Comparison of ENCODE assay signal across 24 mouse cellular contexts in genomic region chr12:40160777-40161176, GRCm38 (mm10). TPM values are rescaled to one million over a fixed set of nuclear protein-coding genes. Genes with fewer than 3 reads are reported as not detected.
DNase-seq lines count a peak whose midpoint lies in the region; ATAC-seq and TF ChIP-seq lines count a peak whose summit lies in the region.
"Had no signal": no experiment of that assay in that cellular context is flagged by ENCODE, and none has a peak within 500 bp of the region (broad histone marks: within the 10 kb centered on the region; RNA-seq: fewer than 3 reads in every experiment).

No protein-coding gene starts in this region.

- no peaks in the 10 kb centered on the region for H3K4me1 ChIP-seq in intestine, embryonic 15.5 days (replicated peaks)
- peaks cover 2% of the 10 kb centered on the region; the same call in 1 of the 2 replicates for H3K4me1 ChIP-seq in intestine, postnatal 0 days (replicated peaks; ENCODE audit: control insufficient read depth, insufficient read depth, low read length)
- H3K4me1 ChIP-seq: embryonic facial prominence, embryonic 10.5 days; embryonic facial prominence, embryonic 12.5 days; forebrain, embryonic 13.5 days; forebrain, embryonic 15.5 days had no signal

- peak; percentile 66 for ATAC-seq in intestine, embryonic 15.5 days
- ATAC-seq in intestine, postnatal 0 days: peak; percentile 72
- ATAC-seq in granulocyte monocyte progenitor cell, adult 5-6 weeks (replicated peaks; ENCODE audit: poor library complexity, severe bottlenecking): no peak
- ATAC-seq: activated CD4-positive, CD25-positive, alpha-beta regulatory T cell, adult 4 months; CD4-positive, CD25-positive, alpha-beta regulatory T cell, adult 4 months; forebrain, embryonic 13.5 days; forebrain, embryonic 15.5 days; Patski had no signal

- H3K27ac ChIP-seq in intestine, embryonic 15.5 days: no peak overlapping the region
- H3K27ac ChIP-seq in intestine, postnatal 0 days (ENCODE audit: low read depth, low read length): no peak overlapping the region
- H3K27ac ChIP-seq: embryonic facial prominence, embryonic 10.5 days; embryonic facial prominence, embryonic 12.5 days; forebrain, embryonic 13.5 days; forebrain, embryonic 15.5 days had no signal

- no peaks in the 10 kb centered on the region for H3K27me3 ChIP-seq in intestine, embryonic 15.5 days (replicated peaks)
- H3K27me3 ChIP-seq in intestine, postnatal 0 days (replicated peaks; ENCODE audit: control insufficient read depth, insufficient read depth, low read length): no peaks in the 10 kb centered on the region
- H3K27me3 ChIP-seq: CH12.LX; embryonic facial prominence, embryonic 12.5 days; forebrain, embryonic 13.5 days; forebrain, embryonic 15.5 days; Patski had no signal

- TF ChIP-seq CTCF in intestine, postnatal 0 days (IDR thresholded peaks at IDR 0.05; ENCODE audit: low read depth): no peak

- H3K9ac ChIP-seq in intestine, embryonic 15.5 days: no peak overlapping the region
- H3K9ac ChIP-seq in intestine, postnatal 0 days (ENCODE audit: low read depth, low read length): no peak overlapping the region
- H3K9ac ChIP-seq: embryonic facial prominence, embryonic 12.5 days; forebrain, embryonic 13.5 days; forebrain, embryonic 15.5 days had no signal

- no peak overlapping the region for H3K4me3 ChIP-seq in intestine, embryonic 15.5 days (replicated peaks)
- H3K4me3 ChIP-seq in intestine, postnatal 0 days (ENCODE audit: low read depth, low read length): no peak overlapping the region
- H3K4me3 ChIP-seq: embryonic facial prominence, embryonic 10.5 days; embryonic facial prominence, embryonic 12.5 days; forebrain, embryonic 13.5 days; forebrain, embryonic 15.5 days had no signal

- H3K36me3 ChIP-seq in intestine, embryonic 15.5 days: no peaks in the 10 kb centered on the region
- H3K36me3 ChIP-seq in intestine, postnatal 0 days (ENCODE audit: control insufficient read depth, insufficient read depth): no peaks in the 10 kb centered on the region
- H3K36me3 ChIP-seq: embryonic facial prominence, embryonic 10.5 days; embryonic facial prominence, embryonic 12.5 days; forebrain, embryonic 15.5 days; G1E had no signal

- no peaks in the 10 kb centered on the region for H3K9me3 ChIP-seq in intestine, embryonic 15.5 days
- H3K9me3 ChIP-seq in intestine, postnatal 0 days (ENCODE audit: control insufficient read depth): no peaks in the 10 kb centered on the region
- H3K9me3 ChIP-seq: embryonic facial prominence, embryonic 10.5 days; embryonic facial prominence, embryonic 12.5 days; forebrain, embryonic 13.5 days; forebrain, embryonic 15.5 days; G1E had no signal

- H3K4me2 ChIP-seq in intestine, embryonic 15.5 days (replicated peaks): no peak overlapping the region
- H3K4me2 ChIP-seq in intestine, postnatal 0 days (replicated peaks; ENCODE audit: low read depth): no peak overlapping the region
- H3K4me2 ChIP-seq: embryonic facial prominence, embryonic 12.5 days; forebrain, embryonic 13.5 days; forebrain, embryonic 15.5 days had no signal

- DNase-seq in heart, adult 11 months: peak; percentile 28
- DNase-seq in heart, postnatal 4 days: no peak
- DNase-seq: adrenal gland, adult 8-10 months; adrenal gland, postnatal 14 days; adrenal gland, postnatal 36 days; B cell, adult 2 months; cerebellum, adult 11-12 months; cerebellum, adult 2 months; cerebellum, adult 9-10 months; cerebellum, postnatal 10 days; cerebellum, postnatal 25 days had no signal

- WGBS in intestine, embryonic 15.5 days: 51% methylated on average over 2 of the region's 2 CpGs
- 44% methylated on average over 2 of the region's 2 CpGs for WGBS in intestine, postnatal 0 days

RNA-seq across cellular contexts. Expression of gene Scin, which starts 26.7 kb away (rescaled TPM):
- total RNA-seq in heart, postnatal 4 days (2021): 1 to 10 TPM; 2.3 to 2.5 TPM
- 43.7 and 46.1 TPM in 2 replicates for polyA plus RNA-seq in intestine, embryonic 15.5 days (2015; fragmentation: Nextera tagmentation; extraction: Ambion mirVana)
- polyA plus RNA-seq in intestine, postnatal 0 days (2015; fragmentation: Nextera tagmentation; extraction: Ambion mirVana): 29.2 and 29.3 TPM in 2 replicates
- total RNA-seq in granulocyte monocyte progenitor cell, adult 5-6 weeks (2014; fragmentation: Nextera tagmentation): 1.7 and 6.1 TPM in 2 replicates
- 1.4 and 1.5 TPM in 2 replicates for total RNA-seq in granulocyte monocyte progenitor cell, adult 5-6 weeks (2017)
- total RNA-seq: CH12.LX had no signal
- polyA plus RNA-seq: embryonic facial prominence, embryonic 10.5 days; forebrain, embryonic 11.5 days; forebrain, embryonic 13.5 days; forebrain, embryonic 15.5 days; G1E had no signal

RNA-seq across cellular contexts. Expression of gene Lsmem1, which starts 38.5 kb away (rescaled TPM):
- total RNA-seq in heart, postnatal 4 days (2021): 10 to 100 TPM; 23.4 to 23.6 TPM
- polyA plus RNA-seq in intestine, embryonic 15.5 days (2015; fragmentation: Nextera tagmentation; extraction: Ambion mirVana): not detected in 2 replicates
- not detected in 2 replicates for polyA plus RNA-seq in intestine, postnatal 0 days (2015; fragmentation: Nextera tagmentation; extraction: Ambion mirVana)
- not detected in 2 replicates for total RNA-seq in granulocyte monocyte progenitor cell, adult 5-6 weeks (2014; fragmentation: Nextera tagmentation)
- 0.52 TPM in 1 of 2 replicates, not detected in the other for total RNA-seq in granulocyte monocyte progenitor cell, adult 5-6 weeks (2017)
- total RNA-seq: adrenal gland, postnatal 14 days; adrenal gland, postnatal 36 days; CH12.LX had no signal
- polyA plus RNA-seq: CD4-positive, CD25-positive, alpha-beta regulatory T cell, adult 4 months; embryonic facial prominence, embryonic 10.5 days; forebrain, embryonic 11.5 days; forebrain, embryonic 13.5 days; forebrain, embryonic 15.5 days; G1E; Patski had no signal

Comparison
In these comparisons a context has a peak if more than half of its experiments do, and no peak if none do; other contexts are left out.
1. RNA of gene Lsmem1, which starts 38.5 kb away (total RNA-seq): 23.4 to 23.6 TPM in heart, postnatal 4 days; 0.52 TPM in granulocyte monocyte progenitor cell, adult 5-6 weeks; every median in the first group is over 10 times any median in the second.